ENCODE assay signal across 30 mouse cellular contexts in the genomic region with DNA sequence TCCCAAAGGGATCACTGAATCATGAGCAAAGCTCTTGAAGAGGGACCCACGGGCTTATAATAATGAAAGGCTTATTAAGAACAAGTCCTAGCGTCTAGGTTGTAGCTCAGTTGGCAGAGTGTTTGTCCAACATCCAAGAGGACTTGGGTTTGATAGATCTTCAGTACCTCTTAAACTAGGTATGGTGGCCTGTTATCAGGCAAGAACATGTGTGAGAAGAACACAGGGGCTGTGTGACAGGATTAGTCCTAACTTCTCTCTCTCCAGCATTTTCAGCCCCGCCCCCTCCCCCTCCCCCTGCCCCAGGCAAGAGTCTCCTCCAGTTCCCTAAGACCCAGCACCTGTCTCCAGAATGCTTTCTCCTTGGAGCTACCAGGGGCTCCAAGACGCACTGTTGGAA. TPM values are rescaled to one million over a fixed set of nuclear protein-coding genes. Genes with fewer than 3 reads are reported as not detected.
DNase-seq lines count a peak whose midpoint lies in the region; ATAC-seq and TF ChIP-seq lines count a peak whose summit lies in the region.
"Had no signal": no experiment of that assay in that cellular context is flagged by ENCODE, and none has a peak within 500 bp of the region (broad histone marks: within the 10 kb centered on the region; RNA-seq: fewer than 3 reads in every experiment).

No protein-coding gene starts in this region.

- no peaks in the 10 kb centered on the region for H3K9me3 ChIP-seq in stomach, embryonic 15.5 days
- H3K9me3 ChIP-seq in stomach, postnatal 0 days (ENCODE audit: control insufficient read depth, low read length): no peaks in the 10 kb centered on the region
- no peaks in the 10 kb centered on the region for H3K9me3 ChIP-seq in liver, embryonic 11.5 days (ENCODE audit: control insufficient read depth, low read length)
- no peaks in the 10 kb centered on the region for H3K9me3 ChIP-seq in lung, postnatal 0 days (ENCODE audit: low read length)
- H3K9me3 ChIP-seq: embryonic facial prominence, embryonic 10.5 days; forebrain, embryonic 15.5 days; limb, embryonic 12.5 days had no signal

- no peak overlapping the region for H3K9ac ChIP-seq in stomach, embryonic 15.5 days
- no peak overlapping the region for H3K9ac ChIP-seq in stomach, postnatal 0 days (ENCODE audit: low read length)
- no peak overlapping the region; the same call in 1 of the 2 replicates for H3K9ac ChIP-seq in liver, embryonic 11.5 days (ENCODE audit: low read depth, low read length)
- H3K9ac ChIP-seq in lung, postnatal 0 days (replicated peaks; ENCODE audit: low read depth): no peak overlapping the region
- H3K9ac ChIP-seq: forebrain, embryonic 15.5 days; hindbrain, embryonic 14.5 days; limb, embryonic 12.5 days; lung, embryonic 14.5 days had no signal

- no peak for TF ChIP-seq POLR2A in bone marrow macrophage, adult 2 months (IDR thresholded peaks at IDR 0.05; ENCODE audit: borderline replicate concordance, low read depth, low read length)

- 74% methylated on average over 4 of the region's 4 CpGs for WGBS in stomach, embryonic 15.5 days
- WGBS in stomach, postnatal 0 days: 77% methylated on average over 4 of the region's 4 CpGs
- WGBS in liver, embryonic 11.5 days: 53% methylated on average over 4 of the region's 4 CpGs
- WGBS in macrophage (ENCODE audit: missing documents): 76% methylated on average over 4 of the region's 4 CpGs
- WGBS in lung, postnatal 0 days: 70% methylated on average over 4 of the region's 4 CpGs

- peaks cover 92% of the 10 kb centered on the region for H3K79me2 ChIP-seq in macrophage (ENCODE audit: inconsistent target)

- H3K36me3 ChIP-seq in stomach, embryonic 15.5 days: no peaks in the 10 kb centered on the region
- H3K36me3 ChIP-seq in stomach, postnatal 0 days (ENCODE audit: control insufficient read depth, insufficient read depth, low read length): no peaks in the 10 kb centered on the region
- H3K36me3 ChIP-seq in liver, embryonic 11.5 days (ENCODE audit: control insufficient read depth, insufficient read depth, low read length): no peaks in the 10 kb centered on the region
- no peaks in the 10 kb centered on the region for H3K36me3 ChIP-seq in macrophage (ENCODE audit: inconsistent target)
- H3K36me3 ChIP-seq in lung, postnatal 0 days (ENCODE audit: insufficient read depth, low read length): no peaks in the 10 kb centered on the region
- H3K36me3 ChIP-seq: embryonic facial prominence, embryonic 10.5 days; forebrain, embryonic 15.5 days; limb, embryonic 12.5 days had no signal

- 0 out of 2 replicates have a peak, but pooled peaks have one; percentile 25 for ATAC-seq in stomach, embryonic 15.5 days (ENCODE audit: insufficient read depth, low FRiP score, low read depth)
- ATAC-seq in stomach, postnatal 0 days (ENCODE audit: low FRiP score, low TSS enrichment): no peak
- ATAC-seq in liver, embryonic 11.5 days (replicated peaks; ENCODE audit: low FRiP score): peak; percentile 86
- ATAC-seq in lung, postnatal 0 days: no peak
- ATAC-seq: forebrain, embryonic 15.5 days; Patski had no signal

- no peak overlapping the region for H3K4me3 ChIP-seq in stomach, embryonic 15.5 days (replicated peaks)
- no peak overlapping the region for H3K4me3 ChIP-seq in stomach, postnatal 0 days (ENCODE audit: low read depth, low read length)
- no peak overlapping the region for H3K4me3 ChIP-seq in bone marrow macrophage, adult 2 months (ENCODE audit: insufficient read depth, low read length)
- 0 out of 2 replicates have a peak overlapping the region, but pooled peaks have one; percentile 2 for H3K4me3 ChIP-seq in liver, embryonic 11.5 days (ENCODE audit: low read depth, low read length)
- no peak overlapping the region for H3K4me3 ChIP-seq in macrophage (ENCODE audit: inconsistent target)
- no peak overlapping the region for H3K4me3 ChIP-seq in lung, postnatal 0 days (ENCODE audit: low read depth, low read length)
- H3K4me3 ChIP-seq: embryonic facial prominence, embryonic 10.5 days; forebrain, embryonic 15.5 days; limb, embryonic 12.5 days had no signal

- peaks cover 35% of the 10 kb centered on the region for H3K4me1 ChIP-seq in stomach, embryonic 15.5 days
- H3K4me1 ChIP-seq in stomach, postnatal 0 days (replicated peaks; ENCODE audit: control insufficient read depth, insufficient read depth): peaks cover 4% of the 10 kb centered on the region
- H3K4me1 ChIP-seq in bone marrow macrophage, adult 2 months (ENCODE audit: control insufficient read depth, insufficient read depth, low read length): peaks cover 90% of the 10 kb centered on the region
- H3K4me1 ChIP-seq in liver, embryonic 11.5 days (replicated peaks; ENCODE audit: control insufficient read depth, insufficient read depth, low read length): peaks cover 77% of the 10 kb centered on the region
- H3K4me1 ChIP-seq in lung, postnatal 0 days (ENCODE audit: insufficient read depth, low read depth, low read length): peaks cover 2% of the 10 kb centered on the region; the same call in 1 of the 2 replicates
- H3K4me1 ChIP-seq: forebrain, embryonic 15.5 days had no signal

- no peak for TF ChIP-seq CTCF in stomach, postnatal 0 days (IDR thresholded peaks at IDR 0.05; ENCODE audit: low read depth)
- TF ChIP-seq CTCF in bone marrow macrophage, adult 2 months (IDR thresholded peaks at IDR 0.05; ENCODE audit: low read depth, low read length): no peak
- TF ChIP-seq CTCF in lung, postnatal 0 days (IDR thresholded peaks at IDR 0.05): no peak

- H3K27me3 ChIP-seq in stomach, embryonic 15.5 days (replicated peaks): no peaks in the 10 kb centered on the region
- no peaks in the 10 kb centered on the region for H3K27me3 ChIP-seq in stomach, postnatal 0 days (ENCODE audit: control insufficient read depth, insufficient read depth, low read length)
- H3K27me3 ChIP-seq in liver, embryonic 11.5 days (replicated peaks; ENCODE audit: control insufficient read depth, insufficient read depth, low read length): no peaks in the 10 kb centered on the region
- H3K27me3 ChIP-seq in lung, postnatal 0 days (replicated peaks; ENCODE audit: insufficient read depth, low read length): no peaks in the 10 kb centered on the region
- H3K27me3 ChIP-seq: forebrain, embryonic 15.5 days; Patski had no signal

- H3K4me2 ChIP-seq in stomach, embryonic 15.5 days: no peak overlapping the region
- H3K4me2 ChIP-seq in stomach, postnatal 0 days (replicated peaks; ENCODE audit: low read depth): no peak overlapping the region
- H3K4me2 ChIP-seq in liver, embryonic 11.5 days: peak overlapping the region; percentile 46
- no peak overlapping the region for H3K4me2 ChIP-seq in lung, postnatal 0 days (replicated peaks; ENCODE audit: low read depth, low read length)
- H3K4me2 ChIP-seq: forebrain, embryonic 15.5 days; heart, embryonic 11.5 days; hindbrain, embryonic 14.5 days; limb, embryonic 12.5 days; lung, embryonic 14.5 days had no signal

- DNase-seq in stomach, postnatal 0 days (ENCODE audit: low spot score): no peak
- DNase-seq in liver, embryonic 11.5 days (ENCODE audit: low spot score): no peak
- no peak for DNase-seq in lung, postnatal 0 days (ENCODE audit: low spot score)
- DNase-seq in gastrocnemius, adult 8-10 months (ENCODE audit: low spot score in 2 of 2): no peak
- no peak for DNase-seq in kidney, postnatal 10 days
- DNase-seq: adrenal gland, postnatal 14 days; cerebellum, adult 2 months; gastrocnemius, postnatal 36 days; kidney, adult 9 months; kidney, postnatal 4 days; lung, embryonic 14.5 days; right cerebral cortex, postnatal 25 days; thymus, postnatal 25 days had no signal

- no peak for TF ChIP-seq EP300 in stomach, postnatal 0 days (optimal IDR thresholded peaks at IDR 0.05)
- TF ChIP-seq EP300 in lung, postnatal 0 days (IDR thresholded peaks at IDR 0.05): no peak

- no peak overlapping the region for H3K27ac ChIP-seq in stomach, embryonic 15.5 days
- H3K27ac ChIP-seq in stomach, postnatal 0 days (replicated peaks): no peak overlapping the region
- H3K27ac ChIP-seq in bone marrow macrophage, adult 2 months (ENCODE audit: insufficient read depth, low read depth, low read length): peak overlapping the region; percentile 94
- peak overlapping the region; percentile 37 for H3K27ac ChIP-seq in liver, embryonic 11.5 days (ENCODE audit: low read depth, low read length)
- peak overlapping the region; percentile 85 for H3K27ac ChIP-seq in macrophage
- no peak overlapping the region for H3K27ac ChIP-seq in lung, postnatal 0 days (ENCODE audit: low read length)
- H3K27ac ChIP-seq: embryonic facial prominence, embryonic 10.5 days; forebrain, embryonic 15.5 days; hindbrain, embryonic 14.5 days; limb, embryonic 12.5 days had no signal

RNA-seq across cellular contexts. Expression of a gene that starts 12.2 kb away (rescaled TPM):
- 26.7 and 28.6 TPM in 2 replicates for polyA plus RNA-seq in stomach, embryonic 15.5 days (2015; fragmentation: Nextera tagmentation; extraction: Ambion mirVana)
- polyA plus RNA-seq in stomach, postnatal 0 days (2015; fragmentation: Nextera tagmentation; extraction: Ambion mirVana): 10.7 and 11.5 TPM in 2 replicates
- 67.5 and 83.4 TPM in 2 replicates for polyA plus RNA-seq in bone marrow macrophage, adult 2 months (2012; ENCODE audit: insufficient read depth, insufficient read length, missing spikeins)
- polyA plus RNA-seq in liver, embryonic 11.5 days (2014; fragmentation: Nextera tagmentation; extraction: Ambion mirVana): 18.6 and 19.5 TPM in 2 replicates
- total RNA-seq in macrophage (2018; cell fraction: chromatin; rRNA removed): 100 to 1,000 TPM in 6 of 26 experiments, 10 to 100 TPM in 19, 1 to 10 TPM in 1; 9.2 to 143 (median 58.4) TPM
- total RNA-seq in macrophage (2018; cell fraction: cytosol; rRNA removed): 100 to 1,000 TPM in 11 of 26 experiments, 10 to 100 TPM in 15; 40.1 to 135 (median 81.6) TPM
- 100 to 1,000 TPM in 11 of 26 experiments, 10 to 100 TPM in 15; 38.3 to 241 (median 91.4) TPM for total RNA-seq in macrophage (2018; cell fraction: nucleus; rRNA removed)
- polyA plus RNA-seq in macrophage (2018): 86.0 to 211 TPM (median 135 TPM) in 3 replicates
- 21.8 and 25.6 TPM in 2 replicates for polyA plus RNA-seq in lung, postnatal 0 days (2015; fragmentation: Nextera tagmentation; extraction: Ambion mirVana)
- total RNA-seq in gastrocnemius, adult 8-10 months (2022): 1 to 10 TPM; 3.3 to 5.5 (median 4.0) TPM

RNA-seq across cellular contexts. Expression of a gene that starts 53.9 kb away (rescaled TPM):
- not detected in 2 replicates for polyA plus RNA-seq in stomach, embryonic 15.5 days (2015; fragmentation: Nextera tagmentation; extraction: Ambion mirVana)
- polyA plus RNA-seq in stomach, postnatal 0 days (2015; fragmentation: Nextera tagmentation; extraction: Ambion mirVana): not detected in 2 replicates
- not detected in 2 replicates for polyA plus RNA-seq in bone marrow macrophage, adult 2 months (2012; ENCODE audit: insufficient read depth, insufficient read length, missing spikeins)
- not detected in 2 replicates for polyA plus RNA-seq in liver, embryonic 11.5 days (2014; fragmentation: Nextera tagmentation; extraction: Ambion mirVana)
- not detected for total RNA-seq in macrophage (2018; cell fraction: chromatin; rRNA removed)
- not detected for total RNA-seq in macrophage (2018; cell fraction: cytosol; rRNA removed)
- not detected for total RNA-seq in macrophage (2018; cell fraction: nucleus; rRNA removed)
- polyA plus RNA-seq in macrophage (2018): not detected in 3 replicates
- polyA plus RNA-seq in lung, postnatal 0 days (2015; fragmentation: Nextera tagmentation; extraction: Ambion mirVana): not detected in 2 replicates
- total RNA-seq in gastrocnemius, adult 8-10 months (2022): not detected
- total RNA-seq: adrenal gland, postnatal 14 days; gastrocnemius, postnatal 36 days; heart, postnatal 25 days; layer of hippocampus, postnatal 10 days; left cerebral cortex, adult 8-10 months; midbrain, postnatal 0 days had no signal
- polyA plus RNA-seq: C2C12; cerebellum, adult 2 months; embryonic facial prominence, embryonic 10.5 days; forebrain, embryonic 15.5 days; heart, embryonic 11.5 days; hindbrain, embryonic 14.5 days; intestine, embryonic 14.5 days; limb, embryonic 12.5 days; lung, embryonic 14.5 days; midbrain, postnatal 0 days; Patski; spleen, adult 2 months; stomach, embryonic 16.5 days had no signal

Comparison
In these comparisons a context has a peak if more than half of its experiments do, and no peak if none do; other contexts are left out.
1. ATAC-seq: peak in stomach, embryonic 15.5 days (single experiment) and liver, embryonic 11.5 days (single experiment); none in stomach, postnatal 0 days (single experiment) and lung, postnatal 0 days (single experiment).
2. H3K27ac ChIP-seq: peak in bone marrow macrophage, adult 2 months (single experiment), liver, embryonic 11.5 days (single experiment) and macrophage (single experiment); none in stomach, embryonic 15.5 days (single experiment), stomach, postnatal 0 days (single experiment) and lung, postnatal 0 days (single experiment).